Mouse (Mus musculus) liver, postnatal 0 days (tissue): Measurements from ENCODE around the gene Zfp668. TPM values are rescaled to one million over a fixed set of nuclear protein-coding genes. Genes with fewer than 3 reads are reported as not detected.

ENCODE experiments used
- ATAC-seq: fragments of 200-750 bp; cut with Nextera tagmentation; 2 replicates; pipeline ENCODE4 v1.8.0; 2017; ENCODE audit warnings: mild to moderate bottlenecking, moderate library complexity
- DNase-seq: peaks from one replicate; pipeline ENCODE4 v3.0.0-alpha.2; 2016
- H3K27ac ChIP-seq: fragments of 300-500 bp; sonication (generic); 2 replicates; pipeline ENCODE4 v1.5.1; 2014; ENCODE audit warnings: antibody characterized with exemption, moderate library complexity, mild to moderate bottlenecking, low read depth
- H3K27me3 ChIP-seq: fragments of 300-500 bp; sonication (generic); 2 replicates; pipeline ENCODE4 v1.6.1; 2014; ENCODE audit warnings: low read length, control low read depth, mixed read lengths; ENCODE audit not compliant: insufficient read depth
- H3K36me3 ChIP-seq: fragments of 300-500 bp; sonication (generic); replicated peaks from 2 replicates; pipeline ENCODE4 v1.6.1; 2014; ENCODE audit warnings: mild to moderate bottlenecking, control low read depth, low read length, moderate library complexity, mixed read lengths; ENCODE audit not compliant: insufficient read depth
- H3K4me1 ChIP-seq: fragments of 300-500 bp; sonication (generic); 2 replicates; pipeline ENCODE4 v1.6.1; 2014; ENCODE audit warnings: antibody characterized with exemption, mild to moderate bottlenecking, control low read depth; ENCODE audit not compliant: insufficient read depth
- H3K4me2 ChIP-seq: fragments of 300-500 bp; sonication (generic); 2 replicates; pipeline ENCODE4 v1.6.1; 2014; ENCODE audit warnings: low read depth, mild to moderate bottlenecking, low read length, moderate library complexity, mixed read lengths
- H3K4me3 ChIP-seq: fragments of 300-500 bp; sonication (generic); 2 replicates; pipeline ENCODE4 v1.5.1; 2014; ENCODE audit warnings: low read depth, low read length
- H3K9ac ChIP-seq: fragments of 300-500 bp; sonication (generic); replicated peaks from 2 replicates; pipeline ENCODE4 v1.6.1; 2014; ENCODE audit warnings: mild to moderate bottlenecking, moderate library complexity
- H3K9me3 ChIP-seq: fragments of 300-500 bp; sonication (generic); 2 replicates; pipeline ENCODE4 v1.6.1; 2016; ENCODE audit warnings: mild to moderate bottlenecking, control low read depth, low read length, mixed read lengths
- CTCF ChIP-seq: sonication (generic); IDR thresholded peaks from 2 replicates; pipeline ENCODE4 v1.5.1; 2016; ENCODE audit warnings: antibody characterized with exemption, low read depth
- EP300 ChIP-seq: IDR thresholded peaks from 2 replicates; pipeline ENCODE4 v1.6.1; 2016; ENCODE audit warnings: antibody characterized with exemption, low read depth, mild to moderate bottlenecking
- WGBS: fragments of 180-500 bp; shearing (Covaris S2); extraction: QIAGEN DNeasy Blood & Tissue Kit; methylation state at CpG from one replicate; pipeline ENCODE4 v1.1.7; 2014; ENCODE audit not compliant: insufficient replicate concordance; 5-methylcytosine and 5-hydroxymethylcytosine counted together
- polyA plus RNA-seq: library from polyadenylated mRNA; unstranded; fragments of >200 nt; fragmentation: Nextera tagmentation; extraction: Ambion mirVana; gene quantifications from 2 replicates; pipeline ENCODE4 v1.2.1, GENCODE M21; 2015

Gene Zfp668
- polyA plus RNA-seq = 3.7 and 4.5 TPM in 2 replicates

DNA sequence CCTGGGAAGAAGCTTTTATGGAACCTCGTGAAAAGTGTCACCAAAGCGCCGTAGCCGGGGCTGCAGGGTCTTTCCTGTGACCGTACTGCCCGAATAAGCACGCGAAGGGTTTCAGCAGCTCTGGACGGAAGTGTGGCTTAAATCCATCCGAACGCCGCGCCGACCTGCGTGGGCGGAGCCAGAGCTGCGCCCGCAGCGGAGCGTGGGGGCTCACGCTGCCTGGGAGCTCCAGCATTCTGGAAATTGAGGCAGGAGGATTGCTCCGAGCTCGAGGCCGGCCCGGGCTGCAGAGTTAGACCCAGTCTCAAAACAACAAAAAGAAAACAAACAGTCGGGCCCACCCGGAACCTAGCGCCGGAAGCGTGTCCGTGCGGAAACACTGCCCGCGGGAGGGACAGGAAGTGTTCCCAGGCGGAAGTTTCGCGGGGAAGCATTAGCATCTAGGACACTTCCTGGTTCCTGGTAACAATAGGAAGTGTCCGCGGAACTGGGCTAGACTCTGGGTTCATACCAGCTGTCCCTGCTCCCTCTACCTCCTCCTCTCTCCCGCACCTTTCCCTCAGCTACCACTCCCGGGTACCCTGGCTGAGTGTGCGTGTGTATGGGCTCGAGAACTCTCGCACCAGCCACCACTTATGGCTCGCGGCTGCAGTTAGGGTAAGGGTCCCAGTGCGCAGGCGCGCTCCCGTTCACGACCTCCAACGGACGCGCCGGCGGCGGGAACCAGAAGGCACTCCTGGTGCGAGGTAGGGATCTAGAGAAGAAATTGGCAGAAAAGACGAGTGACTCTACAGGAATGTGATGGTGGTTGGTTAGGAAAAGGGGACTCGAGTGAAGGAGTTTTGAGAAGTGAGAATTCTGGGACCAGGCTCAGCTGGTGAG, at the start of gene Zfp668:
Zfp668 (minus strand) TSS at position 362 of the 882 bp plus-strand sequence.
- H3K36me3 ChIP-seq = peaks cover 36% of the 10 kb centered on the region

DNA sequence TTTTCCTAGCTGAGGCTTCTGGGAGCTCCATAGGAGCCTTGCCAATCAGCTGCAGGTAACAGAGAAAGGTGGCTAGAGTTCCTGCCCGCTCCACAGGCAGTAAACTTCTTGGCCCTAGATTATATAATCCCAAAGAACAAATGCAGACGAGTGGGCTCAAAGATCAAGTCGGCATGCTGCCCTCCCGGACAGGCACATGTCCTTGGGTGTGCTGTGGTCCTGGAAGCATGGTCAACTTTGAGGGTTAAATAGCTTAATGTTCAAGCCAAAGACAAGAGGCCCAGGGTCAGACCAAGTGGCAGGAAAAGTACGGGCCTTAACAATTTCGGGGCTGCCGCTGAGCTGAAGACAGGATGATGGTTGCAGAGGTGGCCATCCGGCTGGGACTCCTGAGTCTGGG, 49.4 kb upstream of the Zfp668 start:
- Histone ChIP-seq H3K27me3 (no peaks in the 10 kb centered on the region), H3K9ac (no peak overlapping the region), H3K9me3 (no peaks in the 10 kb centered on the region), H3K4me2 (no peak overlapping the region), H3K4me3 (no peak overlapping the region), H3K4me1 (peaks cover 34% of the 10 kb centered on the region), H3K27ac (no peak overlapping the region), H3K36me3 (peaks cover 16% of the 10 kb centered on the region; the same call in 1 of the 2 replicates)
- no peak for DNase-seq
- 89% methylated on average over 8 of the region's 8 CpGs for WGBS
- TF ChIP-seq CTCF (no peak), EP300 (no peak)
- no peak for ATAC-seq

More for the DNA sequence above, at the start of gene Zfp668:
- Histone ChIP-seq H3K4me2 (peak within 1 kb of the TSS; percentile 98), H3K4me1 (peaks cover 26% of the 10 kb centered on the region), H3K4me3 (peak within 1 kb of the TSS; percentile 99), H3K9ac (peak within 1 kb of the TSS; percentile 95), H3K27ac (peak within 1 kb of the TSS; percentile 97), H3K9me3 (no peaks in the 10 kb centered on the region; the same call in 1 of the 2 replicates), H3K27me3 (no peaks in the 10 kb centered on the region)
- peak; percentile 94 for DNase-seq
- TF ChIP-seq CTCF (no peak), EP300 (peak; percentile 66; the same call in 1 of the 2 replicates)
- WGBS = under 1% methylated on average over 60 of the region's 60 CpGs
- peak; percentile 76 for ATAC-seq

DNA sequence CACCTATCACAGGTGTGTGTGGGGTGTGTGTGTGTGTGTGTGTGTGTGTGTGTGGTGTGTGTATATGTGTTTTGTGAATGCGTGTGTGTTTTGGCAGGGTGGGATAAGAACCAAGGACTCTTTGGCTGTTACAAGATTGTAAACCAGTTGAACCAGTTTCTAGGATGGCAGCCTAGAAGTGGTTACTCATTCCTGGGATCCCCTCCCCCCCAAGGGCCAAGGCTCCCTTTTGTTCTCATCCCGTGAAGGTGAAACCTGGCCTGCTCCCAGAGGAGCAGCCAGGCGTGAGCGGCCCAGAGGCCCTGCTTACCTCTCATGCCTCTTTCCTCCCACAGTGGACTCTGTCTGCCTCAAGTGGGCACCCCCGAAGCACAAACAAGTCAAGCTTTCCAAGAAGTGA, 48.6 kb upstream of the Zfp668 start:
- ATAC-seq = no peak
- H3K4me1 ChIP-seq = peaks cover 34% of the 10 kb centered on the region
- TF ChIP-seq CTCF (no peak), EP300 (no peak)
- no peak overlapping the region for H3K9ac ChIP-seq
- no peak overlapping the region for H3K4me3 ChIP-seq
- no peak overlapping the region for H3K4me2 ChIP-seq
- H3K36me3 ChIP-seq = peaks cover 16% of the 10 kb centered on the region; the same call in 1 of the 2 replicates
- H3K9me3 ChIP-seq = no peaks in the 10 kb centered on the region
- 89% methylated on average over 5 of the region's 5 CpGs for WGBS
- no peak overlapping the region for H3K27ac ChIP-seq
- no peaks in the 10 kb centered on the region for H3K27me3 ChIP-seq
- no peak for DNase-seq

DNA sequence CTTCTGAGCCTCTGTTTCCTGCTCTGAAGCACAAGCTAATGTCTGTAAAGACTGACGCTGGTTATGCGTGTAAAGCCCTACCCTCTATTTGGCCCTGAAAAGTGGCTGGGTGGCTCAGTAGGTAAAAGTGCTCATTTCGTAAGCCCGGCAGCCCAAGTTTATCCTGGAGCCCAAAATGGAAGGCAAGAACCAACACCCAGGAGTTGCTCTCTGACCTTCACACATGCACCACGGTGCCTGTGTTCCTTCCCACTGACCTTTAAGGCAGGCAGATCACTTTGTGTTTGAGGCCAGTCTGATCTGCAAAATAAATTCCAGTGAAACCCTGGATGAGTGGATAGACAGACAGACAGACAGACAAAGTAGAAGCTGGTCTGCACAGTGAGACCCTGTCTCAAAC, 47.1 kb upstream of the Zfp668 start:
- Histone ChIP-seq H3K27ac (0 out of 2 replicates have a peak overlapping the region, but pooled peaks have one; percentile 86), H3K4me3 (no peak overlapping the region), H3K4me1 (peaks cover 33% of the 10 kb centered on the region), H3K9ac (0 out of 2 replicates have a peak overlapping the region, but pooled peaks have one; percentile 7), H3K27me3 (no peaks in the 10 kb centered on the region), H3K9me3 (no peaks in the 10 kb centered on the region), H3K36me3 (peaks cover 16% of the 10 kb centered on the region; the same call in 1 of the 2 replicates), H3K4me2 (no peak overlapping the region)
- DNase-seq = no peak
- ATAC-seq = no peak
- no peak for TF ChIP-seq CTCF
- TF ChIP-seq EP300 = no peak
- 68% methylated on average over 5 of the region's 5 CpGs for whole genome bisulfite sequencing

DNA sequence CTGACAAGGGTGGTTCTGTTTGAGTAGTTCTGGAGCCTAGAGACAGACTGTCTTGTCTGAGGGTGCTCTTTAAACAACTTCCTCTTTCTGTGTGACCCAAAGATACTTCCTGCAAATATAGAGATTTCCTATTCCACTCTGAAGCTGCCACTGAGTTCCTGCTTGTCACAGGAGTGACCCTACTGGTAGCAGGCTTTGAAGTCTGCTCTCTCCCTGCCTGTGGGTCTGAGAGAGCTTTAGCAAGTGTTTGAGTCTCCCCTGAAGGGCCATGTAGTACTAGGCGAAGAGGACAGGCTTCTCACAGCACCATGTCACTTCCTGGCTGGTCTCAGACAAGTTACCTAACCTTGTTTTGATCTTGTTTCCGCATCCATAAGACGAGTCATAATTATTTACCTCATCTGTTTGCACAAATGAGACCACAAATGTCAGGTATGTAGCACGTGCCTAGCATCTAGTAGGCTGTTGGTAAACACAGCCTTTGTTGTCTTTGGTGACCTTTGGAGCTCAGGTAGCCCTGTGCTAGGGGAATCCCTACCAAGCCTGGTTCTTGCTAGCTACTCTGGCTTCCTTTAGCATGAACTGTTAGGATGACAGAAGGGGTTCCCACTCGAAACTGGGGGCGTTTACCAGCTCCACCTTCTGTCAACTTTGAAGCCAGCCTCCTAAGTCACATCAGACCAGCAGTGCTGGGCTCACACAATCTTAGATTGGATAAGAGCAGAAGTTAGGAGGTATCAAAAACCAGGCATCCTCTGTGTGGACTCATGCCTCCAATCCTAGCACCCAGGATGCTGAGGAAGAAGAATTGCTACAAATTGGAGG, 46.0 kb upstream of the Zfp668 start:
- H3K4me3 ChIP-seq = no peak overlapping the region
- no peak for DNase-seq
- TF ChIP-seq CTCF (no peak), EP300 (0 out of 2 replicates have a peak, but pooled peaks have one; percentile 3)
- H3K4me1 ChIP-seq = peaks cover 25% of the 10 kb centered on the region
- peak overlapping the region; percentile 86 for H3K27ac ChIP-seq
- WGBS = 35% methylated on average over 6 of the region's 6 CpGs
- H3K36me3 ChIP-seq = peaks cover 19% of the 10 kb centered on the region; the same call in 1 of the 2 replicates
- no peaks in the 10 kb centered on the region for H3K9me3 ChIP-seq
- 0 out of 2 replicates have a peak overlapping the region, but pooled peaks have one; percentile 21 for H3K9ac ChIP-seq
- no peaks in the 10 kb centered on the region for H3K27me3 ChIP-seq
- H3K4me2 ChIP-seq = no peak overlapping the region
- peak; percentile 54 for ATAC-seq
